Mouse (Mus musculus) ZHBTc4 (cell line): ENCODE measurements at regions not wholly inside any gene's neighbourhood (a gene's known extent, or its start where the extent isn't known, plus 50 kb on each side); places are given as distances from the start of the nearest gene placed in this dataset.

Experiments used
- DNase-seq: peaks from one replicate; pipeline ENCODE4 v3.0.0-alpha.2; 2011; ENCODE audit warnings: low read depth, low spot score

DNA sequence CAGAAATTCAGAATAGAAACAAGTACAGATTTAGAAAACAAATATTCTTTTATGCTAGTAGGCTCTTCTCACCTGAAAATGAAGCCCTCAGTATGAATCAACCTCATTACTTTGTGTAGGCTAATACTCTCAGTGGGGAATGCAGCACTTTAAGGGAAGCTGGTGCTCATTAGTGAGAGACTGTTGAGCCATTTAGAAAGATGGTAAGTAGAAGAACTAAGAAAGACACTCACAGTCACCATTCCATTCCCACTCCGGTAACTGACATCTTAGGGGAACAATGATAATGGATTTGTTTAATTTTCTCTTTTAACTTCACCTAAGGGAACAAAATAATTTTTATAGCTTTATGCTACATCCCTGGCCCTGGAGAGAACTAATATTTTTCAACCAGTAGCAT, 648.0 kb upstream of the Nova1 start:
- DNase-seq, result no peak

GRCm38 (mm10) chr12:47465924-47466323, 647.2 kb upstream of the Nova1 start:
- no peak for DNase-seq

DNA sequence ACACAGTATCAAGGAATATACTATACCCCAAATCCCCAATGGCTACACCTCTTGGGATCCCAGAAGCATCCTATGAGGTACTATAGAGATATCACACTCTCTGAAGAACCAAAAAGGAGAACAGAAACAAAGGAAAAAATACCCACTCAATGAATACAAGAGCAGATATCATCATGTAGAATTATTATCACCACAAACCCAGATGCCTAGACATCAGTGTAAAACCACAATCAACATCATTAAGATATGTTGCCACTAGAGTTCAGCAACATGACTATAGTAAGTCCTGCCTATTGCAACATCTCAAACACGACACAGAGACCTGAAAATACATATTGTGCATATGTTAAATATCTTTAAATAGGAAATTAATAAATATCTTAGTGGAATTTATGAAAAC, 612.9 kb upstream of the Nova1 start:
- no peak for DNase-seq

DNA sequence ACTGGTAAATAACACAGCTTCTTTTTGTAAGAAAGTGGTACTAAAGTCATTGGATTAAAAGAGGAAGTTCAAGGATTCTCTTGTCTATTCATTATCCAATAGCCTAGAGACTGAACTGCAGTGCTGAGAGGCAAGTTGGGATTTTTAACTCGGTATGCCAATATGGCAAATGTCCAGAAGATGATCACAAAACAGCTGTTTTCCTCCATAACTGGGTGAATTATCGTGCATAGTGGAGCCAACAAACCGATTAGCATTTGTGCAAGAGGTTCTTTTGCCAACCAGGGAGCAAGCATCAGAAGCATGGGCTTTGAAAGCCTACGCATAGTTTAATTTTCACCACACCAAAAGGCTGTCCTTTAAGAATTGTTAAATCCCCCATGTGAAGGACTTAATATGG, 593.5 kb upstream of the Nova1 start:
- DNase-seq, result no peak

- DNase-seq, result no peak
These were observed 587.8 kb upstream of the Nova1 start for GRCm38 (mm10) chr12:47406563-47406962.

- DNase-seq, result no peak
These were observed 587.4 kb upstream of the Nova1 start for GRCm38 (mm10) chr12:47406131-47406530.

DNA sequence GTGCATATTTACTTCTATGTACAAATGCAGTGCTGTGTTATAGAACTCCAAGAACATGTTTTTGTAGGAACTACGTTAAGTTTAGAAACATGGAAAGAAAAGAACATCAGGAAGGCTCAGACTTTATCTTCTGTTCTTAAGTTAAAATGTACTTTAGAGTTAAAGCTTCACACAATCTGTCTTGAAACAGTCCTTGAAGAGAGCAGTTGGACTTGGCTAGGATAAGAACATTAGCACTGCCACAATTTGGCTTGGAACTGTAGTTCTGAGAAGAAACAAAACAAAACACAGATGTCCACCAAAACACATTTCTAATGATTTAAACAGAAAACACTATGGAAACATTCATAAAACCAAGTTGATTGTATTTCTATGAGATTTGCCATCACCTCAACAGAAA, 564.5 kb upstream of the Nova1 start:
- no peak for DNase-seq

DNA sequence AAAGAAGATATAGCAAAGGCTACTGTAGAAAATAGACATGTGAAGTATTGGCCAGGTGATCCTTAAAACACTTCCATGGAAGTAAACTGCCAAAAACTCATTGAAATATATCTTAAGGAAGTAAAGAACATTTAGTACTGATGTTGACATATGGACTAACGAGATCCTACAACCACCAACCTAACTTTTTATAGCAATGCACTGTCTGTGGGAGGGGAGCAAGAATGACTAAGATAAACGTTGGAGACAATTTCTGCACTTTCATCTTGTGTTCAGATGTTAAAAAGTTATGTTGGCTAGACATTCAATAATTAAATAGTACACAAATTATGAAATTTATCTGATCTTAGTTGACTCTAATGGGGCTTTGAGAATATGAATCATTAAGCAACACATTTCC, 534.5 kb upstream of the Nova1 start:
- no peak for DNase-seq

GRCm38 (mm10) chr12:47351229-47351628, 532.5 kb upstream of the Nova1 start:
- DNase-seq, result no peak

- DNase-seq, result peak; percentile 23
These were observed 494.7 kb upstream of the Nova1 start for GRCm38 (mm10) chr12:47313413-47313812.

GRCm38 (mm10) chr12:47275904-47276303, 457.2 kb upstream of the Nova1 start:
- DNase-seq, result no peak

GRCm38 (mm10) chr12:47272309-47272708, 453.6 kb upstream of the Nova1 start:
- no peak for DNase-seq

GRCm38 (mm10) chr12:47264118-47264517, 445.4 kb upstream of the Nova1 start:
- no peak for DNase-seq

DNA sequence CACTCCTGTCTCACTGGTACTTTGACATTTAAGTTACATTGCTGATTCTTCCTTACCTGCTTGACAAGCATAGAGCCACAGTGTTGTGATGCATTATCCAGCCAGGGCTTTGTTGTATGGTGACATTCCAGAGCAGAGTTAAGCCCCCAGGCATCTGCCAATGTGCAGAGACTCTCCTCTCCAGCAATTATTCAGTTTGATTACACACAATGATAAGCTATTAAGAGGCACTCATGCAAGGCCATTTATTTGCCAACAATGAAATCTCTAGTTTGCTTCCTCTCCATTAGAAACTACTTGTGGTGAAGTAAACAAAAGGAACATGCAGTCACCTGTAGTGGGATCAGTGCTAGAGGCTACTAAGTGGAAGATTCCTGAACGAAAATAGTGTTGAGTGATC, 444.7 kb upstream of the Nova1 start:
- no peak for DNase-seq

DNA sequence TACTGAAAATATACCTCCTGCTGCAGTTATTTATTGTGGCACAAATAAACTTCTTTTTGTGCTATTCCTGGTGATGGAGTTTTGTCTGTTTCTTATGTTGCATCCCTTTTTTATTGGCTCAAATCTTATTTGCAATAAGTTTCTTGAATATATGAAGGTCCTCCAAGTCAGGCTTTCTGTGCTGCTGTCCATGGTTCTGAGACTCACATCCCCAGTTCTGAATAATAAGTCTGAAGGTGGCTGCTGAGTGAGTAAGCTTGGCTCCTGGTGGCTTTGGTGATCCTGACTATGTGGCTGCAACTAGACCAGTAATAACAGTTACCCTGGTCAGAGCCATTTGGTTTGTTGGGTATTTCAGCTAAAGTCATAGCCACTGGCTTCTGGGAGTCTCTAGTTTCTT, 433.6 kb upstream of the Nova1 start:
- DNase-seq, result peak; percentile 5

- no peak for DNase-seq
These were observed 425.1 kb upstream of the Nova1 start for GRCm38 (mm10) chr12:47243623-47244514.

DNA sequence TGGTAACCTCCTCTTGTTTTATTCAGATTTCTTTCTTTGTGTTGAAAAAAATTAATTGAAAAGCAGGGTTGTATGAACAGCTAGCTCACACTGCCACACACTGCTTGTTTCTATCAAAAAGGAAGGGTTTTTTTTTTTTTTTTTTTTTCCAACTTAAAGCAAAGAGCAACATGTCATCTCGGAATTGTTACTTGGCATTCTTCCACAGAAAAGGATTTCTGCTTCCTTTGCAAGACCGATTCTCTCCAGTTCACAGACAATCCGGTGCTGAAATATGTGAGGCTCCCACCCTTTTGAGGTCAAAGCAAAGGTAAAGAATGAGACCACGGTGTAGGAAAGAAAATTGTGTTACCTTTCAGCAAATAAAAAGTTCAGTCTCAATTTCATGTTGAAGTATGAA, 401.3 kb upstream of the Nova1 start:
- no peak for DNase-seq

- DNase-seq, result peak; percentile 1
These were observed 400.6 kb upstream of the Nova1 start for GRCm38 (mm10) chr12:47219340-47219739.

GRCm38 (mm10) chr12:47211417-47212104, 392.8 kb upstream of the Nova1 start:
- no peak for DNase-seq

DNA sequence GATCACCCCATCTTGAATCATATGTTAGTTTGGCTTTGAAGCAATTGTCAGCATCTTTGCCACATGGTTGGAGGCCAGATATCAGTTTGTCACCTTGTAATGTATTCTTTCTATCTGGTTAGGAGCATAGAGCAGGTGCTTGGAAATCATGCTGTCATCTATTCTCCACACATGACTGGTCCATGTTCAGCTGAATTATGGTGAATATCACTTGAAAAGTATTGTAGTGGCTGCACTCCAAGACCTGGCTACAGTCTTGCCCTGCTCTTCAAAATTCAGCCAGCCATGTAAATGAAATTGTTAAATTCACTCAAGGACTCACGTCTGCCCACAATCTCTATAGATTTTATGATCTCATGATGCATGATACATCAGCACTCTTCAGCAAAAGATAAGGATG, 384.2 kb upstream of the Nova1 start:
- DNase-seq, result no peak

- DNase-seq, result no peak
These were observed 379.9 kb upstream of the Nova1 start for GRCm38 (mm10) chr12:47198609-47199008.

DNA sequence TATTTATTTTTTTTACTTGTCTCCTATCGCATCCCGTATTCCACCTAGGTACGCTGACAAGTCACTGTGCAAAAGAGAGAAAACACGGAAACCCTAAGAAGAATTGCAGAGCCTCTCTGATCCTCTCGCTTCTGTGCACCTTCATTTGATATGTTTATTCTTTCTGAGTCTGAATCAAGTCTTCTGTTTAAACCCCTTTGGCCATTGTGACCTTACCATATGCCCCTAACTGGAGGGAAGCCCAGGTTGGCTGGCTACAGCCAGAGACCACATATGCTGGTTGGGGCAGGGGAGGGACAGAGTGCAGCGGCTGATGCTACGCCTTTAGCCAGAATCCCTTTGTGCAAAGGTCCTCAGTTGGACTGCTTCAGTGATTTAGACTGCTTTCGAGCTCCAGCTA, 346.0 kb upstream of the Nova1 start:
- DNase-seq, result no peak
